Mouse (Mus musculus) myocyte (in vitro differentiated cells): ENCODE measurements at regions not wholly inside any gene's neighbourhood (a gene's known extent, or its start where the extent isn't known, plus 50 kb on each side); places are given as distances from the start of the nearest gene placed in this dataset.

ENCODE experiments used
- H3K27me3 ChIP-seq: one replicate; pipeline ENCODE4 v1.6.1; 2011; ENCODE audit not compliant: control insufficient read depth, insufficient read depth, insufficient read length
- H3K36me3 ChIP-seq: one replicate; pipeline ENCODE4 v1.6.1; 2011; ENCODE audit not compliant: control insufficient read depth, insufficient read depth
- H3K4me2 ChIP-seq: one replicate; pipeline ENCODE4 v1.6.1; 2011; ENCODE audit warnings: low read depth, control low read depth
- H3K4me3 ChIP-seq: one replicate; pipeline ENCODE4 v1.5.1; 2011; ENCODE audit warnings: mild to moderate bottlenecking, control low read depth, moderate library complexity
- H3K79me2 ChIP-seq: one replicate; pipeline ENCODE4 v1.6.1; 2011; ENCODE audit not compliant: control insufficient read depth, insufficient read depth
- H3ac ChIP-seq: one replicate; pipeline ENCODE4 v1.6.1; 2011; ENCODE audit not compliant: control insufficient read depth, insufficient read length
- CEBPB ChIP-seq: IDR thresholded peaks from 2 replicates; pipeline ENCODE4 v1.6.1; 2011; ENCODE audit warnings: mild to moderate bottlenecking, moderate library complexity; ENCODE audit not compliant: poor library complexity, insufficient read depth, severe bottlenecking
- E2F4 ChIP-seq: IDR thresholded peaks from one replicate; pipeline ENCODE4 v1.6.1; 2011; ENCODE audit warnings: mild to moderate bottlenecking, control low read depth, moderate library complexity; ENCODE audit not compliant: insufficient read depth
- MAX ChIP-seq: IDR thresholded peaks from one replicate; pipeline ENCODE4 v1.6.1; 2011; ENCODE audit warnings: low read depth, mild to moderate bottlenecking, control low read depth
- MYOD1 ChIP-seq, 3 experiments: IDR thresholded peaks; one replicate each; pipeline ENCODE4 v1.6.1; 2011; ENCODE audit warnings: control low read depth in 2 of 3, low read depth in 2 of 3, mild to moderate bottlenecking in 2 of 3, moderate library complexity in 1 of 3; ENCODE audit not compliant: insufficient read length in 2 of 3, control insufficient read depth in 1 of 3
- MYOG ChIP-seq, 3 experiments: IDR thresholded peaks; one replicate each; pipeline ENCODE4 v1.6.1; 2011; ENCODE audit warnings: control low read depth in 2 of 3, low read depth in 2 of 3, mild to moderate bottlenecking in 2 of 3; ENCODE audit not compliant: insufficient read length in 2 of 3, control insufficient read depth in 1 of 3, insufficient read depth in 1 of 3
- POLR2A ChIP-seq: IDR thresholded peaks from one replicate; pipeline ENCODE4 v1.6.1; 2011; ENCODE audit warnings: low read depth, mild to moderate bottlenecking, control low read depth, moderate library complexity; ENCODE audit not compliant: insufficient read length
- POLR2AphosphoS2 ChIP-seq: IDR thresholded peaks from one replicate; pipeline ENCODE4 v1.6.1; 2011; ENCODE audit warnings: low read depth, control low read depth; ENCODE audit not compliant: insufficient read length
- REST ChIP-seq: IDR thresholded peaks from one replicate; pipeline ENCODE4 v1.6.1; 2011; ENCODE audit warnings: mild to moderate bottlenecking, control low read depth, moderate library complexity; ENCODE audit not compliant: insufficient read depth, insufficient read length
- SRF ChIP-seq: IDR thresholded peaks from one replicate; pipeline ENCODE4 v1.6.1; 2011; ENCODE audit warnings: low read depth; ENCODE audit not compliant: control insufficient read depth, insufficient read length
- TCF12 ChIP-seq: IDR thresholded peaks from one replicate; pipeline ENCODE4 v1.6.1; 2011; ENCODE audit warnings: mild to moderate bottlenecking, control low read depth; ENCODE audit not compliant: poor library complexity, insufficient read depth, severe bottlenecking
- TCF3 ChIP-seq: IDR thresholded peaks from one replicate; pipeline ENCODE4 v1.6.1; 2011; ENCODE audit warnings: low read depth, control low read depth; ENCODE audit not compliant: insufficient read length
- USF1 ChIP-seq: IDR thresholded peaks from one replicate; pipeline ENCODE4 v1.6.1; 2011; ENCODE audit warnings: low read depth, mild to moderate bottlenecking, control low read depth, moderate library complexity

DNA sequence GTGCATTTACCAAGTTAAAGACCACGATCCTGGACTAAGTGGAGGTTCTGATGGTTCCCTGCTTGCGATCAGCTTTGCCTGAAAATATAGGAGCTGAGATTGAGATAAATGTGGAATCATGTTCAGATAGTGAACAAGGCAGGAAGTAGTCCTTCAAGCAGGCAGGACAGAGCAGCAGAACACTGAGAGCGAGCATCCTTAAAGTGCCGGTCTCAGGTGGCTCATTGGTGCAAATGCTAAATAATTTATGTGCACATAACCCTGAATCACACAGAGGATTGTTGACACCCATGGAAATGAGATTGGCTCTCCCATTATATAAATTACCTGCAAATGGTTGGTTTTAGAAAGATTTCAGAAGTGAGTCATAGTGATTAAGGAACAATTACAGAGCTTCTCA is 243.8 kb upstream of the Dcn start:
- Histone ChIP-seq H3K36me3 (no peaks in the 10 kb centered on the region), H3ac (no peak overlapping the region), H3K27me3 (no peaks in the 10 kb centered on the region), H3K4me3 (no peak overlapping the region), H3K4me2 (no peak overlapping the region), H3K79me2 (no peaks in the 10 kb centered on the region)
- TF ChIP-seq TCF3, result no peak
- TF ChIP-seq CEBPB, result no peak
- no peak for TF ChIP-seq TCF12

DNA sequence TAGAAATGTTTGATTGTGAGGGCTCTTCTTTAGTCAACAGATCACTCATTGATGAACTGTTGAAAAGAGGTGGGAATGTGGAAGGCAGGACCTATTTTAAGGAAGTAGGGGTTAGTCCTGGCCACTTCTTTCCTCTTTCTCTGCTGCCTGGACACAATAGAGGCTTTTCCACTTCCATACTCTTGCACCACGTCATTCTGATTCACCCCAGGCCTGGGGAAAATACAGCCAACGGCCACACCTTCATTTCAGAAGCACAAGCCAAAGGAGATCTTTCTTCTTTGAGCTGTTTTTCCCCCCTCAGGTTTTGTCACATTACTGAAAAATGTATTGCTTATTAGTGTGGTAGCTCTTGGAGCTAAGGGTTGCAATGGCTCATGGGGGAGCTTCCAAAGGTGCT is 237.9 kb upstream of the Dcn start:
- Histone ChIP-seq H3K27me3 (no peaks in the 10 kb centered on the region), H3K4me3 (no peak overlapping the region), H3K36me3 (no peaks in the 10 kb centered on the region), H3K4me2 (no peak overlapping the region), H3K79me2 (no peaks in the 10 kb centered on the region), H3ac (no peak overlapping the region)
- TF ChIP-seq REST, result no peak
- no peak for TF ChIP-seq TCF12
- no peak for TF ChIP-seq E2F4
- TF ChIP-seq CEBPB, result no peak
- TF ChIP-seq POLR2A, result no peak
- no peak for TF ChIP-seq SRF
- TF ChIP-seq USF1, result no peak
- TF ChIP-seq MYOD1 (IDR thresholded peaks at IDR 0.05; ENCODE audit: control insufficient read depth in 1 of 3, insufficient read length in 2 of 3, low read depth in 2 of 3), result no peak
- TF ChIP-seq MYOG (IDR thresholded peaks at IDR 0.05; ENCODE audit: control insufficient read depth in 1 of 3, insufficient read depth in 1 of 3, insufficient read length in 2 of 3, low read depth in 2 of 3), result no peak
- TF ChIP-seq TCF3, result no peak
- no peak for TF ChIP-seq POLR2AphosphoS2
- TF ChIP-seq MAX, result no peak

- H3K36me3 ChIP-seq, result no peaks in the 10 kb centered on the region
- no peaks in the 10 kb centered on the region for H3K79me2 ChIP-seq
- H3K27me3 ChIP-seq, result no peaks in the 10 kb centered on the region
- TF ChIP-seq USF1 (no peak), TCF3 (no peak), SRF (no peak), POLR2AphosphoS2 (no peak), MAX (no peak), MYOG (IDR thresholded peaks at IDR 0.05; ENCODE audit: control insufficient read depth in 1 of 3, insufficient read depth in 1 of 3, insufficient read length in 2 of 3, low read depth in 2 of 3) (no peak), POLR2A (no peak), REST (no peak), E2F4 (no peak), TCF12 (no peak), MYOD1 (IDR thresholded peaks at IDR 0.05; ENCODE audit: control insufficient read depth in 1 of 3, insufficient read length in 2 of 3, low read depth in 2 of 3) (no peak), CEBPB (no peak)
- no peak overlapping the region for H3K4me2 ChIP-seq
- H3ac ChIP-seq, result no peak overlapping the region
- no peak overlapping the region for H3K4me3 ChIP-seq
Measured at GRCm38 (mm10) chr10:97245674-97246073, 233.7 kb upstream of the Dcn start.

DNA sequence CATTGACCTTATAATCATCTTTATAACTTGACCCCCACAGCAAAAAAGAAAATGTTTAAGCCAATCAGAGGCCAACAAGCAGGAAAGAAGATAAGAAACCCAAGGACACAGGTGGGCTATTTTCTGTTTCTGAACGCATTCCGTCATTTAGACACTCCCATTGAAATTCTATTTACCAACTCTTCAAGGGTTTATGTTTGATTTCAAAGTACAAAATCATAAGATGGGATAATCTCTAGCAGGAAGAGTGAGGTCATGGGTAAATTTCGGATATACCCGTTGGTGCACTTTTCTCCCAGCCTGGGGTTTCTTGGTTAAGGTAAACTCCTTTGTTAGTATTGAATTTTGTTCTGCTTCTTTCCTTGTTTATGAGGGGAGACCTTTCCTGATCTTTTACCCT is 230.9 kb upstream of the Dcn start:
- H3K79me2 ChIP-seq, result no peaks in the 10 kb centered on the region
- H3K27me3 ChIP-seq, result no peaks in the 10 kb centered on the region
- H3K36me3 ChIP-seq, result no peaks in the 10 kb centered on the region
- H3K4me3 ChIP-seq, result no peak overlapping the region
- no peak overlapping the region for H3ac ChIP-seq
- no peak overlapping the region for H3K4me2 ChIP-seq
- TF ChIP-seq SRF (no peak), MAX (no peak), REST (no peak), MYOD1 (IDR thresholded peaks at IDR 0.05; ENCODE audit: control insufficient read depth in 1 of 3, insufficient read length in 2 of 3, low read depth in 2 of 3) (no peak)

- Histone ChIP-seq H3ac (no peak overlapping the region), H3K4me3 (no peak overlapping the region), H3K36me3 (no peaks in the 10 kb centered on the region), H3K4me2 (no peak overlapping the region), H3K79me2 (no peaks in the 10 kb centered on the region), H3K27me3 (no peaks in the 10 kb centered on the region)
- TF ChIP-seq USF1 (no peak), CEBPB (no peak), TCF3 (no peak), E2F4 (no peak), TCF12 (no peak), POLR2AphosphoS2 (no peak), POLR2A (no peak), SRF (no peak), MYOD1 (IDR thresholded peaks at IDR 0.05; ENCODE audit: control insufficient read depth in 1 of 3, insufficient read length in 2 of 3, low read depth in 2 of 3) (no peak), MAX (no peak), MYOG (IDR thresholded peaks at IDR 0.05; ENCODE audit: control insufficient read depth in 1 of 3, insufficient read depth in 1 of 3, insufficient read length in 2 of 3, low read depth in 2 of 3) (no peak), REST (no peak)
Measured at GRCm38 (mm10) chr10:97249760-97250159, 229.6 kb upstream of the Dcn start.
